Mouse (Mus musculus) left cerebral cortex, postnatal 14 days (tissue): ENCODE data around the gene Tcta. TPM values are rescaled to one million over a fixed set of nuclear protein-coding genes. Genes with fewer than 3 reads are reported as not detected.
"Not testable (repeated sequence)": the region's sequence is repeated elsewhere in the genome, so short reads cannot be mapped to it uniquely, and the experiment has no call there.

Experiments
- DNase-seq, 2 experiments: peaks; one replicate each; pipeline ENCODE4 v3.0.0; 2021 to 2022; ENCODE audit warnings: low spot score in 2 of 2, mixed read lengths in 1 of 2
- intact Hi-C: fragments of 180-260 bp; cut with DNase I; formaldehyde crosslinking; loops from one replicate; pipeline ENCODE4 v1.15.1; 2025
- total RNA-seq, 2 experiments: library from RNA; stranded (reverse); gene quantifications; 2 replicates each; pipeline ENCODE4 v1.2.3; 2021

The Tcta gene
- total RNA-seq, 2 experiments from 2014 or later = 45.9 to 46.1 TPM

DNA sequence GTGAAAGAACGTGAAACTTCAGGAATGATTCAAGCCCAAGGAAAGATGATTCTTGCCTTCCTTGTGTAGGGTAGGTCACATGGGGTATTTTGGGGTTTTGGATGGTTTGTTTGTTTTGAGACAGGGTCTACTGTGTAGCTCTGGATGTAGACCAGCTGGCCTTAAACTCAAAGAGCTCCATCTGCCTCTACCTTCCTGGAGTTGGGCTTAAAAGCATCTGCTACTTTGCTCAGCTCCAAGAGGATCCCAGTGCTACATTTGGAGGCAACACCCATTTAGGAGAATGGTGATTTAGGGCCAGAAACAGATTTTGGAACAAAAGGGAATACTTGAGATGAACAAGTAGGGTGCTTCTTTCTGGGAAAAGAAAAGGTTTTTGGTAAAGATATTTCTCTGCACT, 18.8 kb upstream of the Tcta start:
- intact Hi-C loops = no loop called here
- DNase-seq = no peak

DNA sequence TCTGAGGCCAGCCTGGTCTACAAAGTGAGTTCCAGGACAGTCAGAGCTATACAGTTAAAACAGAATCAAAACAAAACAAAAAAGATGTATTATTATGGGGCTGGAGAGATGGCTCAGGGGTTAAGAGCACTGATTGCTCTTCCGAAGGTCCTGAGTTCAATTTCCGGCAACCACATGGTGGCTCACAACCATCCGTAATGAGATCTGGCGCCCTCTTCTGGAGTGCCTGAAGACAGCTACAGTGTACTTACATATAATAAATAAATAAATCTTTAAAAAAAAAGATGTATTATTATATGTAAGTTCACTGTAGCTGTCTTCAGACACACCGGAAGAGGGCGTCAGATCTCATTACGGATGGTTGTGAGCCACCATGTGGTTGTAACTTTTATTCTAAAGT, 16.1 kb upstream of the Tcta start:
- DNase-seq, intact Hi-C loops: not testable (repeated sequence)

DNA sequence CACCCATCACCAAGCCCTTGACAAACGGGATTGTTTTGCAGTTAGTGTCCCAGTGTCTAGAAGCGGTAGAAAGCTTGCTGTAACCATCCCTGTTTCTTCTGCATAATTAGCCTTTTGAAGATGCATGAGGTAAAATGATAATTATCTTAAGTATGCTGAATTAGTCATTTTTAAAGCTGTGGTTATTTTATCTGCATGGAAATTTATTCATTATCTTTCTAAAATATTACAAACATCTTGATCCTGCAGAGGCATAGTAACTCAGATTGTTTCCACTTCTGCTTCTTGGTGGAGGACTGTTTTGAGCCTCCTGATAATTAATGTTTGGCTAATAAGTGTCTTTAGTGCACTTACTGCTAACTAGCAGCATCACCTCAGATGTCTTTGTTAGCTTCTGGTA, 12.5 kb upstream of the Tcta start:
- no peak for DNase-seq
- intact Hi-C loops = no loop called here

DNA sequence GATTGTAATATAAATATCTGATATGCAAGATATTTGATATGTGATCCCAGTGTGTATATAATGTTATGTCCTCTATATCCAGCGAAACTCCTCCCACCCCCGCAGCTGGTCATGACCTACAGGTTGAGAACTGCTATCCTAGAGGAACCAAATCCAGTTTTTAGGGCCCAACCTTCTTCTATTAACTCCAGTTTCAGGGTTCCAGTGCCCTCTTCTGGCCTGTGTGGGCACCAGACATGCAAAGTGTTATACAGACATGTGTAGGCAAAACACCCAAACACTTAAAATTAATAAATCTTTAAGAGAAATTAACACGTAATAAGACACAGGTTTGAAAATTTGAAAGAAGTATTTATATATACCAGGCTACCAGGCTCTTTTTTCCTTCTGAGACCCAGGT, 11.6 kb upstream of the Tcta start:
- no peak for DNase-seq
- intact Hi-C loops = no loop called here

DNA sequence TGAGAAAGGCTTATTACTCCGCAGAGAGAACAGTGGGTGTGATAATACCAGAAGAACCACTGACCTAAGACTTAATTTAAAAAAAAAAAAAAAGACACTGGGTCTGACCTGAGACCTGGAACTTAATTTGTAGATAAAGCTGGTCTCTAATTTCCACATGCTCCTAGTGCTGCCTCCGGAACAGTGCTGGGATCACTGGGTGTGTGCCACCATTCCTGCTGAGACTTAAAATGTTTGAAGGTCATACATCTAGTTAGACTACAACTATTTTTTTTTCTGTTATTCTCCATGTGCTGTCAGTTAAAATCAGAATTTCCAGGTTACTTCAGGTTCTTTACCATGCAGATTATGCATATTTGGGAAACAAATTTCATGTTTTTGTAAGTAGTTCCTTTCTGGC, 2.2 kb upstream of the Tcta start:
- intact Hi-C loops = no loop called here
- DNase-seq = no peak

DNA sequence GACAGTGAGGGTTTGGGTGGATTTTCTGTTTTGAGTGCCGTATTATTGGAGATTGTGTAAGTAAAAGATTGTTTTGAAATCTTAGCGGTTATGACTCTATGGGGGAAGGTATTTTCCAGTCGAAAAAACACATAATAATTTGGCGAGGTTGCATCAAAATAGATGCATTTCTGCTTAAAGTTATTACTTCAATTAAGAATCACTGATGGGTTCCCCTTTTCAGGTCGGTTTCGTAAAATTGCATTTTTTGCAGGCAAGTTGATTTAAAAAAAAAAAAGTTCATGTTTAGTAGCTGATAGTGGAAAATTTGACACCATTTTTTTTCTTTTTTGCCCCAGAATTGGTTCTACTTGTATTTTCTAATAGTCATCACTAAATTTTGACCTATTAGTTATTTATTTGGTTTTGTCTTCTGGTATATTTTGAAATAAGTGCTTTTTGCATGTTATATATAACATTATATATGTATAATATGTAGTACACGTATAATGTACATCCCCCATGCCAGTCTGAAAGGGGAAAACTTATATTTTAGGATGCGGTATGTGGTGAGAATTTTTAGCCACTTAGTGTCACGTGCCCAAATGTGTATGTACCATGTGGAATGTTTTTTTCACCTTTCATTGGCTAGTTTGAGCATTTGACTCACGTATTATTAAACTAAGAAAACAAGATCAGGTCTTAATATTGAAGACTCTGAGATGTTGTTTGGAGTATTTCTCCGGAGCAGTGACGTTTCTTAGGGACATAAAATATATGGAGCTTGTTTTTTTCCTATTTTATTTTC, 1.3 kb upstream of the Tcta start:
- no peak for DNase-seq
- intact Hi-C loops = no loop called here

DNA sequence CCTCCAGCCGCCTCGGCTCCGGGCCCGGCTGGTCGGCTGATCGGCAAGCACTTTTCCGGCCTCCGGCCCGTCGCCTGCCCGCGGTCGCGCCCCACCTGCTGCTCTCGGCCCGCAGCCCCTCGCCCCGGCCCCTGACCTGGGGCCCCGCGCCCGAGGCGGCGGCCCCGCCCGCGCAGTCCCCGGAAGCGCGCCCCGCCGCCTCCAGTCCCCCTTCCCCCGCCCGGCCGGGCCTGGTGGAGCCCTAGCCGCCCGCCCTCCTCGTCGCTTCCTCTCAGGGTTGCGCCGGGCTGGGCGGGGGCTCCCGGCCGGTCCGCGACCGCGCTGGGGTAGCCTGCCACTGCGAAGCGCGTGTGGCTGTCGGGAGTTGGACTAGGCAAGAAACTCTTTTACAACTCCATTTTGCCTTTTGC, 616 bp upstream of the Tcta start:
- DNase-seq = peak; percentile 46 to 62
- intact Hi-C loops = loop anchor here (1.0 kb wide), 1 partner anchor 41 kb away; the partner anchor contains the start of gene Usp4

DNA sequence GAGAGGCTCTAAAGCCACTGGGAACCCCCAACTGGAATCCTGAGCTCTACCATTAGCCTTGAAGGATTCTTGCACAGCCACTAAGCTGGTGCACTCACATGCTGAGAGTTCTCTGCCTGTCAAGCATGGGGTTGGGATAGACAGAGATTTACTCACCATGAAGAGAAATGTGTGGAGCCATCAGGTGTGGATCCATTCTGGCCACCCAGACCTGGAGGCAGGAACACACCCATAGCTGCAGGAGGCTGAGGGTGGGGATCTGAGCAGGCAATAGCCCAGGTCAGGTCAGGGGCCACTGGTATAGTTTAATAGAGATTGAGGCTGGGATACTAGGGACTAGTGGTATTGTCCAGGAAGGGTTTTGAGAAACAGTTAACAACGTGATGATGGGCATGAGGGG, 790 bp downstream of the Tcta start:
- intact Hi-C loops = no loop called here
- DNase-seq = no peak

DNA sequence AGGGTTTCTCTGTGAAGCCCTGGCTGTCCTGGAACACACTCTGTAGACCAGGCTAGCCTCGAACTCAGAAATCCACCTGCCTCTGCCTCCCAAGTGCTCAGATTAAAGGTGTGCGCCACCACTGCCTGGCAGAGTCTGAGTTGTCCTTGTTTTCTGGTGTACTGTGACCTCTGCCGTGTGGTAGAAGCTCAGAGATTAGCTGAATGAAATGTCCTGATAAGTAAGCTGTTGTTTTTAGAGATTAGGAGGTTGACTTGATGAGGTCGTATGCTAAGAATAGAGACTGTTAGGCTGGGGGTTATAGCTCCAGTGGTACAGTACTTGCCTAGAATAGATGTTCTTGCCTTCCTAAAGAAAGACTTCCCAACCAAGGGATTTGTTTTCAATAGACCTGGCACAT, 1.2 kb downstream of the Tcta start:
- intact Hi-C loops = no loop called here
- DNase-seq = no peak

DNA sequence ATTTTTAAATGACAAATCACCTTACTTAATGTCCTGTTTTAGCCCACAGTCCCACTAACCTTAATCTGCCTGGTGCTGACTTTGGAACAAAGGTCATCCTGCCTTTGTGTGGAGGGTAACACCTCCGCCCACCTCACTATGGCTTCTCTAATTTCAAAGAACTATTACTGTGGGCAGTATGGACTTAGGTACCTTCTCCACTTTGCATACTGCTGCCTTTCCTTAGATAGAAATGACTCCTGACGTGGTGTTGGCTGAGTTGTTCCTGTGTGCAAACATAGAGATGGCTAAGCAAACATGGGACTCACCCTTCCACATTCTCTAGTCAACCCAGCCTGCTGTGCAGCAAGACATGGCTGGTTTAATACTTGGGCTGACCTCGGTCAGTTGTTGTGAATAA, 4.1 kb downstream of the Tcta start:
- no peak for DNase-seq
- intact Hi-C loops = no loop called here

DNA sequence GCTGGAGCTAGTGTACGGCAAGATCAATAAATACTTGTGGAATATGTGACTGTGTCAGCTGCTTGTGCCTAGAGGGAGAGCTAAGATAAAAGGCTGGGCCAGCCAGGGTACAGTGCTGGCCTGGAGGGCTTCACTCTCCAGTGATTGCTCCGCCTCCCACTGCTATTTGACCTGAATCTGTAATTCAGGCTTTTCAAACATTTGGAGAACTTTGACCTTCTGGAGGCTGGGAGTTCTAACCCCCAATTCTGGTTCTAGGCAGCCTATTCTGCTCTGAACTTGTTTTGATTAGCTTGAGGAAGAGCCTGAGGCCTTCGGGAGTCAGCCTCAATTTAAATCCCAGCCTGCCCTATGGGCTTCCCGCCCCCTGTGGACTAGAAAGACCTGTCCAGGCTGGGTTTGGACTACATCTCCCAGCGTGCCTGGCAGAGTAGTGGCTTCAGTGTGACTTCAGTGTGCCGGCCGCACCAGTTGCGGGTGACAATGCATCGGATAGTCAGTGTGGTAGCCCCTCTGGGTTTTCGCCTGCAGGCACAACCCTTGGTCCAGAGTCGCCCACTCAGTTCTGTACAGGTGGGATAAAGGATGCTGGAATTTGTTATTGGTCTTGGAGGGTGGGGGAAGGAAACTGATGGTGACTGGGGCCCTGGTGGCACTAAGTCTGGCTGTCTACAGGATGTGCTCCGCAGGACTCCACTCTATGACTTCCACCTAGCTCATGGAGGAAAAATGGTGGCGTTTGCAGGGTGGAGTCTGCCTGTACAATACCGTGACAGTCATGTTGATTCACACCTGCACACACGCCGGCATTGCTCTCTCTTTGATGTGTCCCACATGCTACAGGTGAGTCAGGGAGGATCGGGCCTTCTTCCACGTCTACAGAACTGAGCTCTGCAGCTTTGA, 9.3 kb downstream of the Tcta start, which contains the start of gene Amt:
Gene Amt (plus strand): TSS at position 401 of the 903 bp plus-strand sequence.
- DNase-seq = peak; percentile 22 to 33
- intact Hi-C loops = no loop called here

DNA sequence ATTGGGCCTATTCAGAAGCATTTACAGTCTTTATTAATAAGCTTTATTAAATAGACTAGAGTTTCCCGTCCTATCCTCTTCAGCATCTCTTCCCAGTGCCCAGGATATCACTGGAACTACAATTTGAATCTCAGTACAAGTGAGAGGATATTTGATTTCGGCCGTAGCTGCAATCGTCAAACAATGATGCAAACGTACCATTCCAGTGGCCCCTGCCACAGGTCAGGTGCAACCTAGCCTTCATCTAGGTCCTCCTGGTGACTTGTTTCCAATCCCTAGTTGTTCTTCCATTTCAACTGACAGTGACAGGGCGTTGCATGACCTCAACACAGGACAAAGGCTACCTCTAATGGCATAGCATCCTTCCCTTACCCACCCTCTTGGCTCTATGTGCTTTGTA, 15.2 kb downstream of the Tcta start:
- intact Hi-C loops = no loop called here
- no peak for DNase-seq

DNA sequence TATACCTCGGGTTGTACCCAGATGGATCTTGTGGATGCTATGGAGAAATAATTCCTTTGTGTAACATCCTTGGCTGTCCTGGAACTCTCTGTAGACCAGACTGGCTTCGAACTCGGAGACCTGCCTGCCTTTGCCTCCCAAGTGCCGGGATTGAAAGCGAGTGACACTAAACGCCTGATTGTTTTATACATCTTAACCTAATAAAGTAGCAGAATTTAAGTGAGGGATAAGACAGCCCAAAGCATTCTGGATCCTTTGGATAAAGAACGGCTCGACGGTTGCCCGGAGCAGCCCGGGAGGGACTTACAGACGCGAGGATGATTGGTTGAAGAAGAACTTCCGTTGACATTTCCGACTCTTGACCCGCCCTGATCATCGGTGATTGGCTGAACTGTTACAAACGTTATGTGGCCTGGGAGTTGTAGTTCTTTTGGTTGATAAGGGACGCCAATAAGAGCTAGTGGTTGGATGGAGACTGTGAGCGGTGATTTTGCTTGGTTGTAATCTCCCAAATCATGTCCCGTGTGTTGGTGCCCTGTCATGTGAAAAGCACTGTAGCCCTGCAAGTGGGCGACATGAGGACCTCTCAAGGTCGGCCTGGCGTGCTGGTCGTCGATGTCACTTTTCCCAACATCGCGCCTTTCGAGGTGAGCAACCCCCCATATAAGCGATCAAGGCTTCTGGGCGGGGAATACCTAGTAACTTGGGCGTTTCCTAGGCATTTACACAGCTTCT, 15.8 kb downstream of the Tcta start, which contains the start of gene Nicn1:
Gene Nicn1 (plus strand): TSS at position 414 of the 735 bp plus-strand sequence.
- peak; percentile 96 to 99 for DNase-seq
- intact Hi-C loops = no loop called here

DNA sequence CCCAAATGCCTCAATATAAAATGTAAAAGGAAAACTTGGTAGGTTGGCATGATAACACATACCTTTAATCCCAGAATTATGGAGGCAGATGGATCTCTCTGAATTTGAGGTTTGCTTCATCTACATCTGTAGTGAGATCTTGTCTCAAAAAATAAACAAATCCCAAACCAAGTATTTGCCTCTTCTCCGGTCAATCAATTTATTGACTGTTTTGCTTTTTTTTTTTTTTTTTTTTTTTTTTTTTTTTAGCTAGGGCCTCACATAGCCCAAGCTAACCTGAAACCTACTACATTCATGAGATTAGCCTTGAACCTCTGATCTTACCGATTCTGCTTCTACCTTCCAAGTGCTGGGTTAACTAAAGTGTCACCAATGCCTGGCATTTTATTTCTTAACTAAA, 16.6 kb downstream of the Tcta start:
- DNase-seq = no peak
- intact Hi-C loops = no loop called here

DNA sequence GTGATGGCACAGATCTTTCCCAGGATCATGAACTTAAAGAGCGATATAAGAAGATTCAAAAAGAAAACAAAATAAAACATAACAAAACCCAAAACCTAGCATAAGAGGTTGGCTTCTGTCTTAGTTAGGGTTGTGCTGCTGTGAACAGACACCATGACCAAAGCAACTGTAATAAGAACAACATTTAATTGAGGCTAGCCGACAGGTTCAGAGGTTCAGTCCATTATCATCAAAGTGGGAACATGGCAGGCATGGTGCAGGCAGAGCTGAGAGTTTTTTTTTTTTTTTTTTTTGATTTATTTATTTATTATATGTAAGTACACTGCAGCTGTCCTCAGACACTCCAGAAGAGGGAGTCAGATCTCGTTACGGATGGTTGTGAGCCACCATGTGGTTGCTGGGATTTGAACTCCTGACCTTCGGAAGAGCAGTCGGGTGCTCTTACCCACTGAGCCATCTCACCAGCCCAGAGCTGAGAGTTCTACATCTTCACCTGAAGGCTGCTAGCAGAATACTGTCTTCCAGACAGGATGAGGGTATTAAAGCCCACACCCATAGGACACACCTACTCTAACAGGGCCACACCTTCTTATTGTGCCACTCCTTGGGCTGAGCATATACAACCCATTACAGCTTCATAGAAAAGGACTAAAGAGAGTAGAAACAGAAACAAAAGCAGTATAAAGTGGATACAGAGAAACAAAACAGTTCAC, 18.3 kb downstream of the Tcta start:
- intact Hi-C loops = not testable (repeated sequence)

DNA sequence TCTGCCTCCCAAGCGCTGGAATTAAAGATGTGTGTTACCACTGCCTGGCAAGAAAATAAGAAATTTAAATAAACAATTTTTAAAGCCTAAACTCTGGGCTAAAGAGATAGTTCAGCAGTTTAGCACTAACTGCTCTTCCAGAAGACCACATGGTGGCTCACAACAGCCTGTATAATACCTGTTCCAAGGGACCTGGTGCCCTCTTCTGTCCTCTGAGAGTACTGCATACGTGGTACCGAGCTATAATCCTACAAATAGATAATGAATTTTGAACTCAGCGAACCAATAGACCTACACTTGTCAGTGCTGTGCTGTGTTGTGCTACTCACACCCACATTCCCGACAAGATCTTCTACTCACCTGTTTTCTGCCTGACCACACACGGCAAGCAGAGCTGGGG, 21.6 kb downstream of the Tcta start:
- intact Hi-C loops = loop anchor here (5.0 kb wide), 1 partner anchor 187 kb away; no protein-coding TSS in a partner anchor
- peak; percentile 73 to 79 for DNase-seq

More for the DNA sequence above, 18.3 kb downstream of the Tcta start:
- DNase-seq = not testable (repeated sequence)

DNA sequence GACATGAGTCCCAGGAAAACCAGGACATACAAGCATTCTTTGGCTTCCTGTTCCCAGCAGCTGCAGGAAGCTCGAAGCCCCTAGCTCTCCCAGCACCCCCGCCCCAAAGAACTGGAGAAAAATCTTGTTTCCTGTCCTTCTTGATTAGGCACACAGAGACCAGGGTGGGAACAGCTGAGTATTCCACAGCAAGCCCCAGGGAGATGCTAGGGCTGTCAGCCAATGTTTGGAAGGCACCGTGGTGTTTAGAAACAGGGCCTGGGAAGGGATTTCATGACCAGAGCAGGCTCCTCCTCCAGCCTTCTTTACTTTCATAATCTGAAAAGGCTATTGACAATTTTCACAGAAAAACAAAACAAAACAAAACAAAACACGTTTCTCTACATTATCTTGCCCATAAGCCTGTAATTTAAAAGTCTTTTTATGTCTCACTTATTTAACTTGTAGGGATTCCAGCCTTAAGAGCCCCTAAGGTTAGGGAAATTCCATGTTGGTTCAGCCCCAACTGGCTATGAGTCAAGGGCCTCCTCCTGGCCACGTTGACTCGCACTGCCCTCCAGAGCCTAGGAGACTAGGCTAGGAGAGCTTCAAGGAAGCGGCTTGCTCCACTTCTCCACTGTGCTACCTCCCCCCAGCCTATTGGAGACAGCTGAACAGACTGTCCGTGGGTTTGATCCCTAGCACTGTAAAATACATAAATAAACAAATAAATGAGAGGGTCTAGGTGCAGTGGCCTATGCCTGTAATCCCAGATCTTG, 25.7 kb downstream of the Tcta start:
- intact Hi-C loops = loop anchor here (5.0 kb wide), 1 partner anchor 183 kb away; no protein-coding TSS in a partner anchor
- no peak for DNase-seq
